12 mouse cellular contexts compared by ENCODE assay signal in the genomic region with DNA sequence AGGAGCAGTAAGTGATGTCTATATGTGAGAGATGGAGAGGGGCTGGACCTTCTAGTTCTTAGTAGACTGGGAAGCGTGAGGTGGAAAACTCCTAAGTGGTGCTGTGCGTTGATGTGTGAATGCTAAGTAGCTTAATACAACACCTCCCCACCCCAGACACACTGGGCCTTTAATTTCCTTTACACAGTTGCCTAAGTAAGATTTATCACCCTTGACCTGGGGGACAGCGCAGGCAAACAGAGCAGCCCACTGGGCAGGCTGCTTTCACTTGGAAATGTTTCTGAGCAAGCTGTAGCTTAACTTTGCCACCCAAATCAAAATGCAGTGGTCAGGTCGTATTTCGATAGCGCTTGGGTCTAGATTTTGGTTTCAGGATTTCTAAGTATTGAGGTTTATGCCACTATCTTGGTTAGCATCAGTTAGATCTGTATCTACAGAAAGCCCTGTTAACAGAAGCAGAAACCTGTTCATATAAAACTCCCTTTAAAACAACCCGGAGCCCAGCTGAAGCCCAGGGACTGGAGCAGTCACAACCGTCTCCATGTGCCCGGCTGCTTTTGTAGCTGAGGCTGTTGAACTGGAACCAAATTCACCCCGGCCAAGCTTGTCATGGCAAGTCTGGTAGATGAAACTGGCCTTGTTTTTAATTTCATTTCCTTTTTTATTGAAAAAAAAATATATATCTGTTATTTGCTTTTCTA. TPM values are rescaled to one million over a fixed set of nuclear protein-coding genes. Genes with fewer than 3 reads are reported as not detected.
DNase-seq lines count a peak whose midpoint lies in the region; ATAC-seq lines count a peak whose summit lies in the region.
"Had no signal": no experiment of that assay in that cellular context is flagged by ENCODE, and none has a peak within 500 bp of the region (broad histone marks: within the 10 kb centered on the region; RNA-seq: fewer than 3 reads in every experiment).

No protein-coding gene starts in this region.

- H3K9ac ChIP-seq in hindbrain, embryonic 11.5 days (ENCODE audit: low read depth, low read length), result no peak overlapping the region
- no peak overlapping the region for H3K9ac ChIP-seq in hindbrain, embryonic 14.5 days

- peak; percentile 65 for ATAC-seq in hindbrain, embryonic 11.5 days (ENCODE audit: low FRiP score)
- ATAC-seq in hindbrain, embryonic 14.5 days (ENCODE audit: low FRiP score), result no peak
- ATAC-seq in megakaryocyte, adult 5-6 weeks (ENCODE audit: poor library complexity, severe bottlenecking), result no peak

- intact Hi-C loops in left cerebral cortex, postnatal 14 days (cut with DNase I), result no loop called here

- WGBS in hindbrain, embryonic 11.5 days, result 40% methylated on average over 10 of the region's 10 CpGs
- WGBS in hindbrain, embryonic 14.5 days, result 35% methylated on average over 10 of the region's 10 CpGs

- H3K4me2 ChIP-seq in hindbrain, embryonic 11.5 days (replicated peaks; ENCODE audit: low read depth, low read length), result no peak overlapping the region
- no peak overlapping the region for H3K4me2 ChIP-seq in hindbrain, embryonic 14.5 days (replicated peaks)

- peaks cover 6% of the 10 kb centered on the region; the same call in 1 of the 2 replicates for H3K4me1 ChIP-seq in hindbrain, embryonic 11.5 days (replicated peaks; ENCODE audit: control insufficient read depth, insufficient read depth, low read length)
- H3K4me1 ChIP-seq in hindbrain, embryonic 14.5 days (replicated peaks; ENCODE audit: control insufficient read depth, insufficient read depth, low read length), result peaks cover 7% of the 10 kb centered on the region; the same call in 1 of the 2 replicates

- 0 out of 2 replicates have a peak overlapping the region, but pooled peaks have one; percentile 24 for H3K27ac ChIP-seq in hindbrain, embryonic 11.5 days (ENCODE audit: low read depth, low read length)
- no peak overlapping the region for H3K27ac ChIP-seq in hindbrain, embryonic 14.5 days

- H3K9me3 ChIP-seq in hindbrain, embryonic 11.5 days (ENCODE audit: control insufficient read depth, low read length), result no peaks in the 10 kb centered on the region
- H3K9me3 ChIP-seq in hindbrain, embryonic 14.5 days (ENCODE audit: control insufficient read depth, low read length), result no peaks in the 10 kb centered on the region

- H3K27me3 ChIP-seq in hindbrain, embryonic 11.5 days (ENCODE audit: control insufficient read depth, insufficient read depth, low read length), result no peaks in the 10 kb centered on the region
- no peaks in the 10 kb centered on the region for H3K27me3 ChIP-seq in hindbrain, embryonic 14.5 days (ENCODE audit: control insufficient read depth, insufficient read depth, low read length)
- H3K27me3 ChIP-seq in splenic B cell, adult 2 months (ENCODE audit: control insufficient read depth, insufficient read depth, low read length, poor library complexity, severe bottlenecking), result no peaks in the 10 kb centered on the region

- no peaks in the 10 kb centered on the region for H3K36me3 ChIP-seq in hindbrain, embryonic 11.5 days (ENCODE audit: control insufficient read depth, insufficient read depth, low read length)
- no peaks in the 10 kb centered on the region for H3K36me3 ChIP-seq in hindbrain, embryonic 14.5 days (replicated peaks; ENCODE audit: control insufficient read depth, insufficient read depth)
- no peaks in the 10 kb centered on the region for H3K36me3 ChIP-seq in splenic B cell, adult 2 months (ENCODE audit: control insufficient read depth, insufficient read depth, low read length, poor library complexity, severe bottlenecking)

- no peak overlapping the region for H3K4me3 ChIP-seq in hindbrain, embryonic 11.5 days (ENCODE audit: low read depth, low read length)
- no peak overlapping the region for H3K4me3 ChIP-seq in hindbrain, embryonic 14.5 days (replicated peaks; ENCODE audit: low read length)

- peak; percentile 21 for DNase-seq in hindbrain, embryonic 11.5 days (ENCODE audit: low spot score)
- DNase-seq in hindbrain, embryonic 14.5 days (ENCODE audit: low spot score), result no peak
- peak; percentile 68 to 75 for DNase-seq in spleen, postnatal 36 days (ENCODE audit: low spot score in 2 of 2)
- DNase-seq in spleen, adult 12 weeks (ENCODE audit: low spot score), result no peak
- DNase-seq in induced T-regulatory cell, adult 2 months (ENCODE audit: low read depth), result peak; percentile 64
- peak; percentile 78 for DNase-seq in splenic B cell, adult 2 months (ENCODE audit: low read depth, low spot score)
- DNase-seq in left cerebral cortex, postnatal 14 days (ENCODE audit: low spot score in 2 of 2), result no peak
- DNase-seq: cerebellum, adult 9-11 months; heart, postnatal 4 days; kidney, postnatal 36 days; lung, postnatal 36 days had no signal

RNA-seq across cellular contexts. Expression of gene Bach2, which starts 19.0 kb away (rescaled TPM):
- polyA plus RNA-seq in hindbrain, embryonic 11.5 days (2014; fragmentation: Nextera tagmentation; extraction: Ambion mirVana), result 23.8 and 23.9 TPM in 2 replicates
- 27.7 and 31.5 TPM in 2 replicates for polyA plus RNA-seq in hindbrain, embryonic 14.5 days (2014; fragmentation: Nextera tagmentation; extraction: Ambion mirVana)
- total RNA-seq in megakaryocyte, adult 5-6 weeks (2015), result 3.3 and 3.6 TPM in 2 replicates
- total RNA-seq in megakaryocyte, adult 5-6 weeks (2017), result 0.99 and 1.2 TPM in 2 replicates
- 10 to 100 TPM; 22.4 to 24.8 TPM for total RNA-seq in left cerebral cortex, postnatal 14 days (2021)

Comparison
In these comparisons a context has a peak if more than half of its experiments do, and no peak if none do; other contexts are left out.
1. DNase-seq: peak in hindbrain, embryonic 11.5 days (single experiment), spleen, postnatal 36 days (2 of 2), induced T-regulatory cell, adult 2 months (single experiment) and splenic B cell, adult 2 months (single experiment); none in hindbrain, embryonic 14.5 days (single experiment), spleen, adult 12 weeks (single experiment) and left cerebral cortex, postnatal 14 days (0 of 2).
2. RNA of gene Bach2, which starts 19.0 kb away (total RNA-seq): 22.4 to 24.8 TPM in left cerebral cortex, postnatal 14 days; 0.99 to 3.6 TPM in megakaryocyte, adult 5-6 weeks; every median in the first group is over 4 times any median in the second.